ENCODE assay signal across 10 mouse cellular contexts in the genomic region with DNA sequence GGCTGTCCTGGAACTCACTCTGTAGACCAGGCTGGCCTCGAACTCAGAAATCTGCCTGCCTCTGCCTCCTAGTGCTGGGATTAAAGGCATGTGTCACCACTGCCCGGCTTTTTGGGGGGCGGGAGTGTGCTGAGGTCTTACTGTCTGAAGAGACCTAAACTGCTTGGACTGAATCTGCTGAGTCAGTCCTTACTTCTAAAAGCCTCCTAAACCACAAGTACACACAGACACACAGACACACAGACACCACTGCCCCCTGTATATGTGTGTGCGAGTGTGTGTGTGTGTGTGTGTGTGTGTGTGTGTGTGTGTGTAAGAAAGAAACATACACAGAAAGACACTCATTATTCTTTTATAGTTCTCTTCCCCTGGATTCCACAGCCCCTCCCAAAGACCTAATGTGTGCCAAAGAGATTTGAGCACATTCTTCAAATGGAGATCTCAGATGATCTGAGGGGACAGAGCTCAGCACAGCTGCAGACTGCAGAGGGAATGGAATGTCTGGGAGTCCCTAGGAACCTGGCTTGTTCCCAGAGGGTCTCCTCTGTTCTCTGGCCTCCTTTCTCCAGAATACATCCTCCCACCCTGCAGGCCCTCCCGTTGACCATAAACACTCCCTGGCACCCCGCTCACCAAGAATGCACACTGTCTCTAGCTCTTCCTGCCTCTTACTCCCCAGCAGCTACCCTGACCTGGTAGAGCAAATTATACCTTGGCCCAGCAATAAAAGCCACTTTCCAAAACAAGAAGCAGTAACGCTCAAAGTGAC. TPM values are rescaled to one million over a fixed set of nuclear protein-coding genes. Genes with fewer than 3 reads are reported as not detected.
DNase-seq lines count a peak whose midpoint lies in the region; ATAC-seq and TF ChIP-seq lines count a peak whose summit lies in the region.
"Had no signal": no experiment of that assay in that cellular context is flagged by ENCODE, and none has a peak within 500 bp of the region (broad histone marks: within the 10 kb centered on the region; RNA-seq: fewer than 3 reads in every experiment).

No protein-coding gene starts in this region.

- peak overlapping the region; percentile 25 for H3K9ac ChIP-seq in heart, adult 2 months (ENCODE audit: low read depth, low read length)
- peak overlapping the region; percentile 8 for H3K9ac ChIP-seq in neural tube, embryonic 11.5 days (ENCODE audit: low read length)
- 0 out of 2 replicates have a peak overlapping the region, but pooled peaks have one; percentile 1 for H3K9ac ChIP-seq in limb, embryonic 15.5 days

- no peak for TF ChIP-seq POLR2A in heart, adult 2 months (IDR thresholded peaks at IDR 0.05; ENCODE audit: insufficient read depth, low read depth, low read length)

- H3K36me3 ChIP-seq in heart, adult 2 months (ENCODE audit: control insufficient read depth, insufficient read depth, low read length) = no peaks in the 10 kb centered on the region
- no peaks in the 10 kb centered on the region for H3K36me3 ChIP-seq in neural tube, embryonic 11.5 days (ENCODE audit: control insufficient read depth, insufficient read depth, low read length)
- no peaks in the 10 kb centered on the region for H3K36me3 ChIP-seq in limb, embryonic 15.5 days

- ATAC-seq in neural tube, embryonic 11.5 days (ENCODE audit: insufficient read depth, low FRiP score, low TSS enrichment) = no peak
- peak; percentile 31; the same call in 1 of the 2 replicates for ATAC-seq in limb, embryonic 15.5 days (ENCODE audit: insufficient number of reproducible peaks, low FRiP score, low TSS enrichment, low read depth)

- TF ChIP-seq EP300 in heart, adult 2 months (IDR thresholded peaks at IDR 0.05; ENCODE audit: insufficient read depth, low read depth, low read length) = no peak

- H3K79me2 ChIP-seq in heart, adult 2 months (replicated peaks; ENCODE audit: control insufficient read depth, insufficient read depth, low read length) = no peaks in the 10 kb centered on the region

- H3K27me3 ChIP-seq in heart, adult 2 months (ENCODE audit: control insufficient read depth, insufficient read depth, low read length) = no peaks in the 10 kb centered on the region
- no peaks in the 10 kb centered on the region for H3K27me3 ChIP-seq in neural tube, embryonic 11.5 days (ENCODE audit: control insufficient read depth, insufficient read depth, low read length)
- no peaks in the 10 kb centered on the region for H3K27me3 ChIP-seq in limb, embryonic 15.5 days

- H3K4me3 ChIP-seq in heart, adult 2 months = peak overlapping the region; percentile 50; the same call in 1 of the 2 replicates
- H3K4me3 ChIP-seq in neural tube, embryonic 11.5 days (ENCODE audit: low read depth, low read length) = peak overlapping the region; percentile 40
- H3K4me3 ChIP-seq in limb, embryonic 15.5 days = peak overlapping the region; percentile 47

- no peak for TF ChIP-seq CTCF in heart, adult 2 months (IDR thresholded peaks at IDR 0.05)

- peak overlapping the region; percentile 39 for H3K4me2 ChIP-seq in neural tube, embryonic 11.5 days (ENCODE audit: low read depth)
- peak overlapping the region; percentile 82 for H3K4me2 ChIP-seq in limb, embryonic 15.5 days

- 56% methylated on average over 7 of the region's 7 CpGs for WGBS in heart, adult 2 months
- WGBS in neural tube, embryonic 11.5 days = 52% methylated on average over 6 of the region's 7 CpGs
- WGBS in limb, embryonic 15.5 days = 51% methylated on average over 7 of the region's 7 CpGs

- intact Hi-C loops in heart, adult 2 months (cut with DNase I) = no loop called here

- H3K27ac ChIP-seq in heart, adult 2 months = peak overlapping the region; percentile 88
- H3K27ac ChIP-seq in neural tube, embryonic 11.5 days (ENCODE audit: low read depth, low read length) = no peak overlapping the region
- H3K27ac ChIP-seq in limb, embryonic 15.5 days = peak overlapping the region; percentile 69

- no peak for DNase-seq in heart, adult 2 months
- DNase-seq in heart, adult 18-20 months = no peak
- DNase-seq in neural tube, embryonic 11.5 days (ENCODE audit: low spot score) = no peak
- DNase-seq in neural tube, embryonic 10.5 days (ENCODE audit: extremely low spot score, low spot score) = no peak
- no peak for DNase-seq in urinary bladder, postnatal 10 days (ENCODE audit: low spot score)
- DNase-seq in frontal cortex, postnatal 14 days (ENCODE audit: low spot score in 2 of 2) = no peak
- no peak for DNase-seq in layer of hippocampus, postnatal 10 days (ENCODE audit: low spot score in 2 of 2)

- no peaks in the 10 kb centered on the region for H3K9me3 ChIP-seq in neural tube, embryonic 11.5 days (ENCODE audit: control insufficient read depth, low read length)
- no peaks in the 10 kb centered on the region for H3K9me3 ChIP-seq in limb, embryonic 15.5 days
- H3K9me3 ChIP-seq: megakaryocyte, embryonic 14.5 days had no signal

- H3K4me1 ChIP-seq in heart, adult 2 months (ENCODE audit: control insufficient read depth, insufficient read depth, low read length) = peaks cover 6% of the 10 kb centered on the region
- peaks cover 12% of the 10 kb centered on the region for H3K4me1 ChIP-seq in neural tube, embryonic 11.5 days (ENCODE audit: control insufficient read depth, insufficient read depth, low read length)
- H3K4me1 ChIP-seq in limb, embryonic 15.5 days = peaks cover 24% of the 10 kb centered on the region

RNA-seq across cellular contexts. Expression of a gene that starts 0.5 kb away (rescaled TPM):
- total RNA-seq in heart, adult 2 months (2021) = 10 to 100 TPM; 66.1 to 92.7 TPM
- 85.7 and 111 TPM in 2 replicates for polyA plus RNA-seq in heart, adult 2 months (2012; rRNA removed)
- total RNA-seq in heart, adult 18-20 months (2021) = 10 to 100 TPM; 54.7 to 62.7 TPM
- polyA plus RNA-seq in neural tube, embryonic 11.5 days (2014; fragmentation: Nextera tagmentation; extraction: Ambion mirVana) = 25.7 and 27.7 TPM in 2 replicates
- polyA plus RNA-seq in limb, embryonic 15.5 days (2015; fragmentation: Nextera tagmentation; extraction: Ambion mirVana) = 14.0 and 16.1 TPM in 2 replicates
- total RNA-seq in layer of hippocampus, postnatal 10 days (2021) = 100 to 1,000 TPM; 170 to 185 TPM

RNA-seq across cellular contexts. Expression of a gene that starts 10.0 kb away (rescaled TPM):
- 1 to 10 TPM; 5.9 to 8.1 TPM for total RNA-seq in heart, adult 2 months (2021)
- polyA plus RNA-seq in heart, adult 2 months (2012; rRNA removed) = 7.2 and 10.2 TPM in 2 replicates
- total RNA-seq in heart, adult 18-20 months (2021) = 10 to 100 TPM in 1 of 2 experiments, 1 to 10 TPM in 1; 7.8 to 10.7 TPM
- 73.9 and 83.0 TPM in 2 replicates for polyA plus RNA-seq in neural tube, embryonic 11.5 days (2014; fragmentation: Nextera tagmentation; extraction: Ambion mirVana)
- 60.5 and 76.3 TPM in 2 replicates for polyA plus RNA-seq in limb, embryonic 15.5 days (2015; fragmentation: Nextera tagmentation; extraction: Ambion mirVana)
- 10 to 100 TPM; 50.9 to 52.8 TPM for total RNA-seq in layer of hippocampus, postnatal 10 days (2021)

RNA-seq across cellular contexts. Expression of a gene that starts 24.7 kb away (rescaled TPM):
- total RNA-seq in heart, adult 2 months (2021) = 10 to 100 TPM; 22.0 to 26.7 TPM
- 27.7 and 34.4 TPM in 2 replicates for polyA plus RNA-seq in heart, adult 2 months (2012; rRNA removed)
- total RNA-seq in heart, adult 18-20 months (2021) = 10 to 100 TPM; 24.7 to 31.4 TPM
- polyA plus RNA-seq in neural tube, embryonic 11.5 days (2014; fragmentation: Nextera tagmentation; extraction: Ambion mirVana) = 33.2 and 35.2 TPM in 2 replicates
- 39.5 and 40.5 TPM in 2 replicates for polyA plus RNA-seq in limb, embryonic 15.5 days (2015; fragmentation: Nextera tagmentation; extraction: Ambion mirVana)
- 100 to 1,000 TPM; 176 to 189 TPM for total RNA-seq in layer of hippocampus, postnatal 10 days (2021)

RNA-seq across cellular contexts. Expression of a gene that starts 44.3 kb away (rescaled TPM):
- total RNA-seq in heart, adult 2 months (2021) = not detected
- polyA plus RNA-seq in heart, adult 2 months (2012; rRNA removed) = not detected in 2 replicates
- total RNA-seq in heart, adult 18-20 months (2021) = not detected
- not detected in 2 replicates for polyA plus RNA-seq in neural tube, embryonic 11.5 days (2014; fragmentation: Nextera tagmentation; extraction: Ambion mirVana)
- not detected in 2 replicates for polyA plus RNA-seq in limb, embryonic 15.5 days (2015; fragmentation: Nextera tagmentation; extraction: Ambion mirVana)
- not detected for total RNA-seq in layer of hippocampus, postnatal 10 days (2021)
- total RNA-seq: adrenal gland, postnatal 4 days had no signal

RNA-seq across cellular contexts. Expression of a gene that starts 51.6 kb away (rescaled TPM):
- 10 to 100 TPM; 18.9 to 24.3 TPM for total RNA-seq in heart, adult 2 months (2021)
- polyA plus RNA-seq in heart, adult 2 months (2012; rRNA removed) = 18.6 and 20.3 TPM in 2 replicates
- 10 to 100 TPM; 24.6 to 25.3 TPM for total RNA-seq in heart, adult 18-20 months (2021)
- 73.2 and 73.8 TPM in 2 replicates for polyA plus RNA-seq in neural tube, embryonic 11.5 days (2014; fragmentation: Nextera tagmentation; extraction: Ambion mirVana)
- polyA plus RNA-seq in limb, embryonic 15.5 days (2015; fragmentation: Nextera tagmentation; extraction: Ambion mirVana) = 73.8 and 77.5 TPM in 2 replicates
- 10 to 100 TPM; 25.5 to 36.2 TPM for total RNA-seq in layer of hippocampus, postnatal 10 days (2021)

Comparison
In these comparisons a context has a peak if more than half of its experiments do, and no peak if none do; other contexts are left out.
1. RNA of a gene that starts 10.0 kb away (total RNA-seq): 50.9 to 52.8 TPM in layer of hippocampus, postnatal 10 days; 7.8 to 10.7 TPM in heart, adult 18-20 months and 5.9 to 8.1 TPM in heart, adult 2 months; every median in the first group is over 4 times any median in the second.
2. RNA of a gene that starts 24.7 kb away (total RNA-seq): 176 to 189 TPM in layer of hippocampus, postnatal 10 days; 24.7 to 31.4 TPM in heart, adult 18-20 months and 22.0 to 26.7 TPM in heart, adult 2 months; every median in the first group is over 4 times any median in the second.
3. Peak in every context shown above with its lines, with median percentiles within 50 percentile points of each other: H3K4me3 ChIP-seq and H3K9ac ChIP-seq.